Mouse (Mus musculus) lung, adult 2 months (tissue): ENCODE data around the gene Sart3. TPM values are rescaled to one million over a fixed set of nuclear protein-coding genes. Genes with fewer than 3 reads are reported as not detected.
"Not testable (repeated sequence)": the region's sequence is repeated elsewhere in the genome, so short reads cannot be mapped to it uniquely, and the experiment has no call there.

Experiments used
- DNase-seq: peaks from one replicate; pipeline ENCODE4 v3.0.0; 2022
- H3K4me1 ChIP-seq: fragments of 200-500 bp; 2 replicates; pipeline ENCODE4 v1.6.1; 2011; ENCODE audit warnings: low read length; ENCODE audit not compliant: control insufficient read depth, insufficient read depth
- H3K4me3 ChIP-seq: fragments of 200-500 bp; replicated peaks from 2 replicates; pipeline ENCODE3; 2011; ENCODE audit warnings: low read depth, mild to moderate bottlenecking, control low read depth, low read length; ENCODE audit errors: extremely low read depth
- CTCF ChIP-seq: fragments of 200-500 bp; IDR thresholded peaks from 2 replicates; pipeline ENCODE4 v1.5.1; 2011; ENCODE audit warnings: mild to moderate bottlenecking, low read length, control low read depth; ENCODE audit not compliant: insufficient read depth
- POLR2A ChIP-seq: fragments of 200-500 bp; IDR thresholded peaks from 2 replicates; pipeline ENCODE4 v1.6.1; 2011; ENCODE audit warnings: low read depth, mild to moderate bottlenecking, control low read depth, low read length, borderline replicate concordance; ENCODE audit errors: extremely low read depth
- WGBS: fragments of 180-500 bp; shearing (Covaris S2); methylation state at CpG from one replicate; pipeline ENCODE4 v1.1.7; 2018; 5-methylcytosine and 5-hydroxymethylcytosine counted together
- polyA plus RNA-seq: library from polyadenylated mRNA; depleted of rRNA; stranded (reverse); fragments of >200 nt; gene quantifications from 2 replicates; pipeline ENCODE4 v1.2.3, GENCODE M21; 2012

The Sart3 gene
- polyA plus RNA-seq, 1 experiment, result 24.2 TPM

DNA sequence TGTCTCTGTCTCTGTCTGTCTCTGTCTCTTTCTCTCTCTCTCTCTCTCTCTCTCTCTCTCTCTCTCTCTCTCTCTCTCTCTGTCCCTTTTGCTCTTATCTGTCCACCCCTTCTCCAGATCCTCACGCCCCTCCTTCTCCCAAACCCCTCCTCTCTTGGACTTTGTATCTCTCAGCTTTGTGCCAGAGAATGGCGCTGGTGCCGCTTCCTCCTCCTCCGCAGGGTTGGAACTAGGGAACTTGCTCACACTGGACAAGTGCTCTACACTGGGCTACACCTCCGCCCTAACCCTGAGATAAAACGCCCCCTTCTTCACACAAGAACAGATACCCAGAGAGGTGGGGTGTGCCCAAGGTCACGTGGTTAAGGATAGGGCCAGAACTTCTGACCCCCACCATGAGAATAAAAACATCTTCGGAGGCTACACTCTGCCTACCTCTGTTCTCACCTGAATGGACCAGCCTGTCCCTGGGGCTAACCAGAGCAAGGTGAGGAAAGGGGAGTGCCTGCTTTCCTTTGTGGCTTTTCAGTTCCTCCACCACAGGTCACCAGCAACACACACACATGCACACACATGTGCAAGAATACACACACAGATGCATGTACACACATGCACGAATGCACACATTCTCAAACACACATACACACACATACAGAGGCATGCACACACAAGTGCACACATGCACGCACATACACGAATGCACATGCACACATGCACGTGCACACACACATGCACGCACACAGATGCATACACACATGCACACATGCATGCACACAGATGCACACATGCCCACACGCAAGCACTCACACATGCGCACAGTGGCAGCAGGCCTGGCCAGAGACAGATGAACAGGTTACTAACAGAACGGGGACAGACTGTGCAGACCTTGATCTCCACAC, 19.1 kb upstream of the Sart3 start:
- Histone ChIP-seq H3K4me3 (no peak overlapping the region), H3K4me1 (peaks cover 2% of the 10 kb centered on the region; the same call in 1 of the 2 replicates)
- no peak for DNase-seq
- TF ChIP-seq CTCF, result no peak
- TF ChIP-seq POLR2A, result no peak
- WGBS, result 66% methylated on average over 16 of the region's 16 CpGs

DNA sequence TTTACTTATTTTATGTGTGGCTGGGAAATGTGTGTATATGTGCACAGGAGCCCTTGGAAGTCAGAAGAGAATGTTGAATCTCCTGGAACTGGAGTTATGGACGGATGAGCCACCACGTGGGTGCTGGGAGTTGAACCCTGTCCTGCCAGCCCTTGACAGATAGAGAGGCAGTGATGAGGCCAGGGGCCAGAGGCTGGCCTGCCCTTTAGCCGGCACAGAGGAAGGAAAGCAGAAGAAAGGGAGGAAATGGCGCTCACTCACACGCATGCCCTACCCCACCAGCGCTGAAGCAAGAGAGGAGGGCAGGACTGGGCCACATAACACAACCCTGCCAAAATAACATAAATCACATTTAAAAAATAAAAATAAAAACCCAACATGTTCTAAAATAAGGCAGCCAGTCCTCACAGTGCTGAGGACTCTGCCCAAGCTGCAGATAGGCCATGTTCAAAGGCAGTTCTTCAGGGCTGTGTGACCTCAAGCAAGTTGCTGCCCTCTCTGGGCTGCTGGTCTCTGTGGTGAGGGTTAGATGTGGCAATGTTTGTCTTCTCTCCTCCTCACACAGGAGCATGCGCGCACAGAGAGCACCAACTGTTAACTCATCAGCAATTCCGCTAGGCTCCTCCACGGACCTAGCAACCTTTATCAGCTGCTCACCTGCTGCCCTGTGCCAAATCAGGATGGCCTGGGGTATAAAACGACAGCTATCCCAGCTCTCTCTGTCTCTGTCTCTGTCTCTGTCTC, 18.3 kb upstream of the Sart3 start:
- Histone ChIP-seq H3K4me1 (peaks cover 2% of the 10 kb centered on the region; the same call in 1 of the 2 replicates), H3K4me3 (no peak overlapping the region)
- WGBS, result 36% methylated on average over 11 of the region's 11 CpGs
- TF ChIP-seq CTCF (no peak), POLR2A (no peak)
- no peak for DNase-seq

DNA sequence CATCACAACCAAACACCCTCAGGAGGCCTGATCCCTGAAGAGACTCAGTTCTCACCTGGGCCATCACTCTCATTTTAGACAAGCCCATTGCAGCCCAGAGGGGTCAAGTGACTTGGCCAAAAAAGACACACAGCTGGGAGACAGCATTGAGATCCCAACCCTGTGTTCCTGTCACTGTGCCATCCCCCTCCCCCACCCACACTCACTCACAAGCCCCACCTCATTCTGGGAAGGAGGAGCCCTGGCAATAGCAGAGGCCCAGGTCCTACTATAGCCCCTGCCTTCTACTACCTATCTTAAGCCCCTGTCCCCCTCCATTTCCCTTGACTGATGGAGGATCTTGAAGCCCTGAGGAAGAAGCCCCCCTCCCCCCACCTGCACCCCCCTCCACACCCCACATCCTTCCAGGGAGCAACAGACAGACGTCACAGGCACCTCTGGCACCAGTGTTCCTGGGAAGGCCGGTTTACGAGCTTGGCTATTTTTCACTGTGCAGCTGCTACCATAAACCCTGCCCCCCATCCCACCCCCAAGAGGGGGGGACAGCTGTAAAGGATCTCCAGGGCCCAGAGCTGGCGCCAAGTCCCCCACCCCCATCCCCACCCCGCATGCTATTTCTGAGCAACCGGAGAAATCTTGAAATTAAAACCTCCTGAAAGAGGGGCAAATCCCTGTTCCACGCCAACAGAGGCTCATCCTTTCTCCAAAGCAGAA, 16.9 kb upstream of the Sart3 start:
- Histone ChIP-seq H3K4me3 (no peak overlapping the region), H3K4me1 (peaks cover 2% of the 10 kb centered on the region; the same call in 1 of the 2 replicates)
- TF ChIP-seq POLR2A, result no peak
- TF ChIP-seq CTCF, result no peak
- WGBS, result 46% methylated on average over 7 of the region's 7 CpGs
- DNase-seq, result no peak

DNA sequence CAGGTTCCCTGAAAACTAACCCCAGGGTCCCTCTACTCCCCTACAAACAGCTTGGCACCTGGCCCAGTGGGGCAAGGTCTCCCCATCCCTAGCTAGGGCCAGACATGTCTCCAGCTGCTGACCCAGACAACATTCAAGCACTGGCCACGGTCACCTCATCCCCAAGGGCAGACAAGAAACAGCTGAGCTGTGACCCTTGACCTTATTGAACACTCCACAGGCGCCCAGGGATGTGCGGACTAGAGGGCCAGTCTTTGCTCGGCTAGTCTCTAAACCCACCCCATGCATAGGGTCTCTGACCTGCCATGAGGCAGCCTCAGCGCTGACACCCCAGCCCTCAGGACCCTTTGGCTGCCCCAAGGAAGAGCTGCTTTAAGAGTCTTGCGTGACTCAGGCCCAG, 16.3 kb upstream of the Sart3 start:
- DNase-seq, result no peak
- 65% methylated on average over 6 of the region's 6 CpGs for WGBS
- H3K4me1 ChIP-seq, result peaks cover 2% of the 10 kb centered on the region; the same call in 1 of the 2 replicates
- no peak overlapping the region for H3K4me3 ChIP-seq
- no peak for TF ChIP-seq CTCF
- TF ChIP-seq POLR2A, result no peak

DNA sequence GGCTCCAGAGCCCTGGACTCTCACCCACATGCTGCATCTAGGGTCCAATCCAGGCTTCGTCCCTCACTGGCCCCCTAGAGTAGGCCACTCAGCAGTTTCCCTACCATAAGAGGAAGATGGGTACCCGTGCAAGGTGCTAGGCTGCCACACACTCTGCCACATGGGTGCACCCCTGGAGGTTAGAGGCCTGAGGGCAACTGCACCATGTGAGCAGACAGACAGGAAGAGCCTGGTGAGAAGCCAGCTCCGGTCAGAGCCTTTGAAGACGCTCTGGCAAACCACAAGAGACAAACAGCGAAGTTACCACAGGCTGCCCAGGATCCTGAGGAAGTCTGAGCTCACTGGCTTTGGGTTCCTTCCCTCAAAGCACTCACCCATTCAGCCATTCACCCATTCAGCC, 14.7 kb upstream of the Sart3 start:
- DNase-seq, result no peak
- WGBS, result 51% methylated on average over 5 of the region's 5 CpGs
- Histone ChIP-seq H3K4me1 (peaks cover 2% of the 10 kb centered on the region), H3K4me3 (no peak overlapping the region)
- no peak for TF ChIP-seq POLR2A
- no peak for TF ChIP-seq CTCF

DNA sequence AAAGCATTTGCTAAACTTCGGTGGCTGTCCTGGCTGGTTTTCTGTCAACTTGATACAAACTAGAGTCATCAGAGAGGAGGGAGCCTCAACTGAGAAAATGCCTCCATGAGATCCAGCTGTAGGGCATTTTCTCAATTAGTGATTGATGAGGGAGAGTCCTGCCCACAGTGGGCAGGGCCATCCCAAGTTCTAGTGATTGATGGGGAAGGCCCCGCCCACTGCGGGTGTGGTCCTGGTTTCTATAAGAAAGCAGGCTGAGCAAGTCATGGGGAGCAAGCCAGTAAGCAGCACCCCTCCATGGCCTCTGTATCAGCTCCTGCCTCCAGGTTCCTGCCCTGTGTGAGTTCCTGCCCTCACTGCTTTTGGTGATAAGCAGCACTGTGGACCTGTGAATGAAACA, 11.8 kb upstream of the Sart3 start:
- 36% methylated on average over 3 of the region's 3 CpGs for WGBS
- DNase-seq, H3K4me3 ChIP-seq, H3K4me1 ChIP-seq: not testable (repeated sequence)

DNA sequence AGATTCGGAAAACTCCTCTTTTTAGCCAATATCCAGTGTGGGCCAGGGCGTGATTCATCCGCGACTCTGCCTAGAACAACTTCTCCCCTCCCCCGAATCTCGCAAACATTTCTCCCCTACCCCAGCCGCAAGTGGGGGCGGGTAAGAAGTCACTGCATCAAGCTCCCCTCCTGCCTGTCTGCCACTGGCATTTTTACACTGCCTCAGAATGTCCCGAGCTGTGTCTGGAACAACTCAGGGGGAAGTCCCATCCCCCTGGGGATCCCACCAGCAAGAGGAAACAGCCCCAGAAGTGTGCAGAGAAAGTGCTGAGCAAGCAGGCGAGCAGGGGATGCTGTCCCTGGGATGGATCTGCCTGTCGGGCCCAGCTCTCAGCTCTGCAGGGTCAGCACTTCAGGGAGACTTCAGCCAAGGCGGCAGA, 11.3 kb upstream of the Sart3 start:
- no peak for DNase-seq
- Histone ChIP-seq H3K4me1 (no peaks in the 10 kb centered on the region; the same call in 1 of the 2 replicates), H3K4me3 (no peak overlapping the region)
- TF ChIP-seq POLR2A, result no peak
- TF ChIP-seq CTCF, result no peak
- 16% methylated on average over 12 of the region's 12 CpGs for WGBS

DNA sequence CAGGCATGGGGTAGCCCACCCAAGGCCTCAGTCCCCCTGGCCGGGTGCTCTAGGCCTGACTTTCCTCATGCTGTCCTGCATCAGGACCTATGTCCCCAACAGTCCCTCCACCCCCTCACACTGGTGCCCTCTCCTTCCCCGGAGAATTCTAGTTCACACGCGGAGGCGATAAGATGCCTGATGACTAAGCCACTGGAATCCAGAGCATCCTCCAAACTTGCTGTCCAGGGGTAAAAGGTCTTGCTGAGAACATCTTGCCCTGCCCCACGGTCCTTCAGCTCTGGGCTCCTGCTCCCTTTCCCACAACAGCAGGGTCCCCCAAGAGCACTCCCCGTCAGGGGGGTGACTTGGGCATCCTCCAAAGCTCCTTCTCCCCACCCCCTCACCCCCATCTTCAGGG, 10.3 kb upstream of the Sart3 start:
- DNase-seq, result no peak
- 72% methylated on average over 7 of the region's 7 CpGs for WGBS
- TF ChIP-seq POLR2A (no peak), CTCF (no peak)
- H3K4me1 ChIP-seq, result no peaks in the 10 kb centered on the region; the same call in 1 of the 2 replicates
- H3K4me3 ChIP-seq, result no peak overlapping the region

DNA sequence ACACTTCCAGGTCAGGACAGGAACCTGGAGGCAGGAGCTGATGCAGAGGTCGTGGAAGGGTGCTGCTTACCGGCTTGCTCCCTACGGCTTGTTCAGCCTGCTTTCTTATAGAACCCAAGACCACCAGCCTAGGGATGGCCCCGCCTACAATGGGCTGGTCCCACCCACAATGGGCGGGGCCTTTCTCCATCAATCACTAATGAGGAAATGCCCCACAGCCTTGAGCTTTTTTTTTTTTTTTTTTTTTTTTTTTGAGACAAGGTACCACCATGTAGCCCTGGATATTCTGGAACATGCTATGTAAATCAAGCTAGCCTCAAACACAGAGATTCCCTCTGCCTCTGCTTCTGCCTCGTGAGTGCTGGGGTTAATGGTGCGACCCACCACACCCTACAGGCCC, 9.6 kb upstream of the Sart3 start:
- H3K4me1 ChIP-seq, result no peaks in the 10 kb centered on the region; the same call in 1 of the 2 replicates
- 70% methylated on average over 7 of the region's 7 CpGs for WGBS
- TF ChIP-seq POLR2A (no peak), CTCF (no peak)
- no peak overlapping the region for H3K4me3 ChIP-seq
- no peak for DNase-seq
